Mouse (Mus musculus) CH12.LX (cell line): ENCODE results near the gene Card10. TPM values are rescaled to one million over a fixed set of nuclear protein-coding genes. Genes with fewer than 3 reads are reported as not detected.

Experiments
- DNase-seq: peaks from one replicate; pipeline ENCODE4 v3.0.0-alpha.2; 2013; ENCODE audit errors: extremely low read depth
- H3K27ac ChIP-seq: 2 replicates; pipeline ENCODE4 v1.5.1; 2012; ENCODE audit warnings: low read depth, mild to moderate bottlenecking, control low read depth, moderate library complexity; ENCODE audit not compliant: insufficient read depth
- H3K27me3 ChIP-seq: replicated peaks from 2 replicates; pipeline ENCODE3; 2012; ENCODE audit warnings: inconsistent platforms
- H3K36me3 ChIP-seq, 2 experiments: replicated peaks in 1 of 2; 2 replicates each; pipeline versions ENCODE3 to v1.6.1; 2012; ENCODE audit warnings: inconsistent platforms in 1 of 2, low read length in 1 of 2, mild to moderate bottlenecking in 1 of 2, mixed read lengths in 1 of 2, moderate library complexity in 1 of 2; ENCODE audit not compliant: control insufficient read depth in 1 of 2, insufficient read depth in 1 of 2
- H3K4me1 ChIP-seq, 2 experiments: 2 replicates each; pipeline ENCODE4 v1.6.1; 2012; ENCODE audit warnings: inconsistent platforms in 1 of 2, moderate library complexity in 1 of 2; ENCODE audit not compliant: insufficient read depth in 2 of 2, control insufficient read depth in 1 of 2
- H3K4me2 ChIP-seq: 2 replicates; pipeline ENCODE4 v1.6.1; 2012; ENCODE audit warnings: low read depth, mild to moderate bottlenecking, control low read depth; ENCODE audit not compliant: poor library complexity, insufficient read depth, severe bottlenecking
- H3K4me3 ChIP-seq, 3 experiments: fragments of 150-350 bp in 1 of 3; sonication (generic) in 1 of 3; replicated peaks in 1 of 3; 2 replicates each; pipeline versions ENCODE3 to v1.5.1; 2011 to 2012; ENCODE audit warnings: low read depth in 2 of 3, low read length in 2 of 3, mild to moderate bottlenecking in 2 of 3, moderate library complexity in 2 of 3, control low read depth in 1 of 3, improper control_type of control experiment in 1 of 3, inconsistent platforms in 1 of 3, mixed read lengths in 1 of 3; ENCODE audit not compliant: poor library complexity in 1 of 3
- H3K79me2 ChIP-seq: replicated peaks from 2 replicates; pipeline ENCODE4 v1.6.1; 2012; ENCODE audit warnings: mild to moderate bottlenecking, moderate library complexity; ENCODE audit not compliant: control insufficient read depth, poor library complexity, insufficient read depth, severe bottlenecking; ENCODE audit errors: extremely low read depth
- H3K9ac ChIP-seq: 2 replicates; pipeline ENCODE4 v1.6.1; 2012; ENCODE audit warnings: low read depth, mild to moderate bottlenecking, control low read depth, moderate library complexity; ENCODE audit not compliant: insufficient read depth
- H3K9me3 ChIP-seq: replicated peaks from 2 replicates; pipeline ENCODE3; 2012; ENCODE audit warnings: low read length, inconsistent platforms, mixed read lengths
- BHLHE40 ChIP-seq: IDR thresholded peaks from 2 replicates; pipeline ENCODE4 v1.6.1; 2011; ENCODE audit warnings: mild to moderate bottlenecking, low read depth, low read length, improper control_type of control experiment
- E2F4 ChIP-seq: IDR thresholded peaks from 2 replicates; pipeline ENCODE4 v1.6.1; 2011; ENCODE audit warnings: low read depth, low read length, improper control_type of control experiment; ENCODE audit not compliant: insufficient replicate concordance
- EP300 ChIP-seq: IDR thresholded peaks from 2 replicates; pipeline ENCODE4 v1.6.1; 2011; ENCODE audit warnings: low read length, improper control_type of control experiment
- GABPA ChIP-seq: IDR thresholded peaks from 2 replicates; pipeline ENCODE4 v1.6.1; 2012; ENCODE audit warnings: low read depth, low read length, improper control_type of control experiment, inconsistent platforms; ENCODE audit not compliant: insufficient replicate concordance
- IRF4 ChIP-seq: IDR thresholded peaks from 2 replicates; pipeline ENCODE4 v1.6.1; 2014; ENCODE audit warnings: low read depth, mild to moderate bottlenecking, inconsistent platforms, low read length, improper control_type of control experiment
- JUN ChIP-seq: IDR thresholded peaks from 2 replicates; pipeline ENCODE4 v1.6.1; 2011; ENCODE audit warnings: low read depth, mild to moderate bottlenecking, low read length, improper control_type of control experiment, moderate library complexity; ENCODE audit not compliant: insufficient read depth
- JUND ChIP-seq: conservative IDR thresholded peaks from 2 replicates; pipeline ENCODE4 v1.6.1; 2011; ENCODE audit warnings: low read depth, low read length, improper control_type of control experiment
- KAT2A ChIP-seq: IDR thresholded peaks from 2 replicates; pipeline ENCODE4 v1.6.1; 2012; ENCODE audit warnings: low read length, improper control_type of control experiment, inconsistent platforms; ENCODE audit not compliant: insufficient replicate concordance
- MAX ChIP-seq: IDR thresholded peaks from 2 replicates; pipeline ENCODE4 v1.6.1; 2011; ENCODE audit warnings: low read length, improper control_type of control experiment
- MAZ ChIP-seq: IDR thresholded peaks from 2 replicates; pipeline ENCODE4 v1.6.1; 2012; ENCODE audit warnings: low read depth, mild to moderate bottlenecking, inconsistent platforms, low read length, improper control_type of control experiment, moderate library complexity
- MXI1 ChIP-seq: IDR thresholded peaks from 2 replicates; pipeline ENCODE4 v1.6.1; 2011; ENCODE audit warnings: mild to moderate bottlenecking, low read depth, low read length, improper control_type of control experiment
- MYC ChIP-seq: IDR thresholded peaks from 2 replicates; pipeline ENCODE4 v1.6.1; 2011; ENCODE audit warnings: low read depth, mild to moderate bottlenecking, improper control_type of control experiment, low read length
- NELFE ChIP-seq: IDR thresholded peaks from 2 replicates; pipeline ENCODE4 v1.6.1; 2011; ENCODE audit warnings: low read depth, low read length, improper control_type of control experiment
- NRF1 ChIP-seq: IDR thresholded peaks from 2 replicates; pipeline ENCODE4 v1.6.1; 2014; ENCODE audit warnings: low read depth, mild to moderate bottlenecking, inconsistent platforms, low read length, improper control_type of control experiment, moderate library complexity
- PAX5 ChIP-seq: IDR thresholded peaks from 2 replicates; pipeline ENCODE4 v1.6.1; 2012; ENCODE audit warnings: low read length, inconsistent platforms, mixed read lengths
- POLR2A ChIP-seq: IDR thresholded peaks from 2 replicates; pipeline ENCODE4 v1.6.1; 2011; ENCODE audit warnings: low read depth, mild to moderate bottlenecking, improper control_type of control experiment, low read length
- POLR2AphosphoS2 ChIP-seq: IDR thresholded peaks from 2 replicates; pipeline ENCODE4 v1.6.1; 2011; ENCODE audit warnings: low read depth, low read length, improper control_type of control experiment
- SIN3A ChIP-seq: IDR thresholded peaks from 2 replicates; pipeline ENCODE4 v1.6.1; 2012; ENCODE audit warnings: low read length, improper control_type of control experiment, inconsistent platforms
- UBTF ChIP-seq: IDR thresholded peaks from 2 replicates; pipeline ENCODE4 v1.6.1; 2012; ENCODE audit warnings: low read depth, mild to moderate bottlenecking, inconsistent platforms, low read length, improper control_type of control experiment, moderate library complexity
- USF1 ChIP-seq: IDR thresholded peaks from 2 replicates; pipeline ENCODE4 v1.6.1; 2014; ENCODE audit warnings: low read depth, mild to moderate bottlenecking, inconsistent platforms, low read length, improper control_type of control experiment
- USF2 ChIP-seq: conservative IDR thresholded peaks from 2 replicates; pipeline ENCODE4 v1.6.1; 2011; ENCODE audit warnings: low read depth, low read length, improper control_type of control experiment
- ZC3H11A ChIP-seq: IDR thresholded peaks from 2 replicates; pipeline ENCODE4 v1.6.1; 2012; ENCODE audit warnings: low read depth, mild to moderate bottlenecking, inconsistent platforms, low read length, improper control_type of control experiment
- ZKSCAN1 ChIP-seq: IDR thresholded peaks from 2 replicates; pipeline ENCODE4 v1.6.1; 2012; ENCODE audit warnings: low read depth, inconsistent platforms, low read length, improper control_type of control experiment, borderline replicate concordance
- ZNF384 ChIP-seq: IDR thresholded peaks from 2 replicates; pipeline ENCODE4 v1.6.1; 2012; ENCODE audit warnings: low read depth, low read length, improper control_type of control experiment, inconsistent platforms
- dilution Hi-C: fragments of 300-500 bp; cut with MboI; formaldehyde crosslinking; loops from 2 replicates; pipeline ENCODE4 v1.14.3; 2020; ENCODE audit warnings: low sequenced_read_pairs; ENCODE audit not compliant: extremely low pct_unique_long_range_greater_than_20kb, extremely low pct_ligation_motif_present
- in situ Hi-C: fragments of 300-500 bp; cut with MboI; formaldehyde crosslinking; loops from 3 replicates; pipeline ENCODE4 v1.14.3; 2019; ENCODE audit warnings: low sequenced_read_pairs, low pct_ligation_motif_present, low pct_unique_long_range_greater_than_20kb, mixed read lengths
- polyA plus RNA-seq: library from polyadenylated mRNA; unstranded; fragments of >175 nt; gene quantifications from 2 replicates; pipeline ENCODE4 v1.2.1, GENCODE M21; 2012; ENCODE audit warnings: low read depth; ENCODE audit not compliant: insufficient read length
- total RNA-seq, 2 experiments: library from RNA; depleted of rRNA; stranded (reverse); fragments of 300-350 nt in 1 of 2; fragments of >200 nt in 1 of 2; gene quantifications; 2 replicates each; pipeline ENCODE4 v1.2.3; 2012 to 2014

The Card10 gene
- total and polyA plus RNA-seq, 3 experiments, result 0.08 TPM; not detected in 2

DNA sequence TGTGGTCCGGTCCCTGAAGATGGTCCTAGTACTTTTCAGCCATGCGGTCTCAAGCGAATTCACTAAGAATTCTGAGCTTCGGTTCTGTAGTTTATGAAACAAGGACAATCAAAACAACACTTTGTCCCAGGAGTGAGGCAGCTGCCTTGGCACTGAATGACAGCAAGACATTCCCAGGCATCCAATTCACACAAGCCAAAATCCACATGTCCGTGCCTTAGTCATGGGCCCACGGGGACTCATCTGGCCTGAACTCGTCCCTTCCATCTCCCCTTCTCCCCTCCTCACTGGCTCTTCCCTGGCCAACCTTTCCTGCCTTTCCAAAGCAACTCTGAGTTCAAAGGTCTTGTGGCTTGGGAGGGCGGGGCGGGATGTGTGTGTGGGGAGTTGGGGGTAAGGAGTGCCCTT lies 16.4 kb downstream of the Card10 start:
- Histone ChIP-seq H3K9me3 (no peaks in the 10 kb centered on the region), H3K27ac (no peak overlapping the region), H3K4me1 (peaks cover 7 to 21% of the 10 kb centered on the region in 2 experiments), H3K36me3 (no peaks in the 10 kb centered on the region), H3K79me2 (no peaks in the 10 kb centered on the region), H3K27me3 (peaks cover 63% of the 10 kb centered on the region), H3K9ac (no peak overlapping the region)
- no peak for DNase-seq
- dilution Hi-C loops, result no loop called here
- no peak for TF ChIP-seq MYC
- no peak for TF ChIP-seq IRF4
- TF ChIP-seq, all 38 proteins: peak for 0
- H3K4me3 ChIP-seq, result no peak overlapping the region
- H3K4me2 ChIP-seq, result no peak overlapping the region
- in situ Hi-C loops, result no loop called here

DNA sequence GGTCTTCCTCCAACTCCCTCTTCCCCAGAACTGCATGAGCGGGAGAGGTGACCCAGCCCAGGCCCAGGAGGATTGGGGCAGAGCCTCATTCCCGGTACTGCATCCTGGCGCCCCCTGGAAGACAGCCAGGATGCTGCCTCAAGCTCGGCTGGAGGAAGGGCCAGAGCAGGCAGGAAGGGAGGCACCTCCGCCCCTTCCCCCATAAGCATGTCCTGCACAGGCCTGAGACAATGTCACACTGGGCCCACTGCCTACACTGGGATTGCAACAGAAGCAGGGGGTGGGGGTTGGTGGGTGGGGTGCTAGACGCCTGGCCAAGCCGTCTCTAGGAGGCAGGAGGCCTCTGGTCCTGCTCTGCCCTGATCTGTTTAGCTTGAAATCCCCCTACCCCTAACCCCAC lies 16.9 kb downstream of the Card10 start:
- no peak overlapping the region for H3K4me2 ChIP-seq
- H3K36me3 ChIP-seq, result no peaks in the 10 kb centered on the region
- H3K4me3 ChIP-seq, result no peak overlapping the region
- no peak overlapping the region for H3K9ac ChIP-seq
- H3K4me1 ChIP-seq, result peaks cover 7 to 21% of the 10 kb centered on the region in 2 experiments
- peaks cover 61% of the 10 kb centered on the region for H3K27me3 ChIP-seq
- H3K79me2 ChIP-seq, result no peaks in the 10 kb centered on the region
- H3K9me3 ChIP-seq, result no peaks in the 10 kb centered on the region
- no peak for DNase-seq
- dilution Hi-C loops, result no loop called here
- TF ChIP-seq JUND (no peak), KAT2A (no peak), SIN3A (no peak), MAX (no peak), PAX5 (no peak), IRF4 (no peak), JUN (no peak)
- TF ChIP-seq, all 38 proteins: peak for 0
- no peak overlapping the region for H3K27ac ChIP-seq
- in situ Hi-C loops, result no loop called here

DNA sequence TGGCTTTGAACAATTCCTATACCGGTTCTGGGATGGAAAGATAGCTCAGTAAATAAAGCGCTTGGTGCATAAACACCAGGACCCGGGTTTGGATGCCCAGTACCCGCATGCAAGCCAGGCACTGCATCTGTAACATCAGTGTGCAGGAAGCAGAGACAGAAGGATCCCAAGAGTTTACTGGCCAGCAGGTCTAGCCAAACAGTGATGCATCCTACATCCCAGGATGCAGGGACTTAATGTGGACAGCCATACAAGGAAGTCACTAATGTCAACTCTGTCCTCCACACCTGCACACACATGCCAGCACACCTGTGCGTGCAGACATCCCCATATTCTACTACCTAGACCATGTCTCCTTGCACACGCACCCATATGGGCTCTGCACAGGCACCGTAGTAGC lies 17.6 kb downstream of the Card10 start:
- no peaks in the 10 kb centered on the region for H3K36me3 ChIP-seq
- no peak overlapping the region for H3K9ac ChIP-seq
- no peaks in the 10 kb centered on the region for H3K9me3 ChIP-seq
- no peaks in the 10 kb centered on the region for H3K79me2 ChIP-seq
- H3K27ac ChIP-seq, result no peak overlapping the region
- no peak overlapping the region for H3K4me2 ChIP-seq
- TF ChIP-seq ZNF384 (no peak), NRF1 (no peak), MAX (no peak), KAT2A (no peak), E2F4 (no peak), ZC3H11A (no peak), UBTF (no peak), NELFE (no peak), MAZ (no peak), USF2 (no peak), POLR2AphosphoS2 (no peak), USF1 (no peak), EP300 (no peak), BHLHE40 (no peak), MXI1 (no peak), ZKSCAN1 (no peak), POLR2A (no peak), GABPA (no peak)
- DNase-seq, result no peak
- H3K4me3 ChIP-seq, result no peak overlapping the region
- in situ Hi-C loops (no loop called here), dilution Hi-C loops (no loop called here)
- H3K27me3 ChIP-seq, result peaks cover 61% of the 10 kb centered on the region
- H3K4me1 ChIP-seq, result peaks cover 7 to 21% of the 10 kb centered on the region in 2 experiments
